Mouse (Mus musculus): Measurements from ENCODE around the gene Spp1. TPM values are rescaled to one million over a fixed set of nuclear protein-coding genes. Genes with fewer than 3 reads are reported as not detected.

Gene Spp1
- polyA plus RNA-seq (2012; rRNA removed): 39.2 and 83.0 TPM in 2 replicates

DNA sequence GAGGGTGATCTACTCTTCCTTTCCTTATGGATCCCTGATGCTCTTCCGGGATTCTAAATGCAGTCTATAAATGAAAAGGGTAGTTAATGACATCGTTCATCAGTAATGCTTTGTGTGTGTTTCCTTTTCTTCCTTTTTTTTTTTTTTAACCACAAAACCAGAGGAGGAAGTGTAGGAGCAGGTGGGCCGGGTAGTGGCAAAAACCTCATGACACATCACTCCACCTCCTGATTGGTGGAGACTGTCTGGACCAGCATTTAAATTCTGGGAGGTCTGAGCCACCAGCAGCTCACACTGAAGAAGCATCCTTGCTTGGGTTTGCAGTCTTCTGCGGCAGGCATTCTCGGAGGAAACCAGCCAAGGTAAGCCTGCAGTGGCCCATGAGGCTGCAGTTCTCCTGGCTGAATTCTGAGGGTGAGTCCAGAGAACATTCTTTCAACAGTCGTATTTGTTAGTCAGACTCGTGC lies at the start of gene Spp1:
Gene Spp1, plus strand, starts transcription at position 284 of the 467 bp plus-strand sequence.

DNA sequence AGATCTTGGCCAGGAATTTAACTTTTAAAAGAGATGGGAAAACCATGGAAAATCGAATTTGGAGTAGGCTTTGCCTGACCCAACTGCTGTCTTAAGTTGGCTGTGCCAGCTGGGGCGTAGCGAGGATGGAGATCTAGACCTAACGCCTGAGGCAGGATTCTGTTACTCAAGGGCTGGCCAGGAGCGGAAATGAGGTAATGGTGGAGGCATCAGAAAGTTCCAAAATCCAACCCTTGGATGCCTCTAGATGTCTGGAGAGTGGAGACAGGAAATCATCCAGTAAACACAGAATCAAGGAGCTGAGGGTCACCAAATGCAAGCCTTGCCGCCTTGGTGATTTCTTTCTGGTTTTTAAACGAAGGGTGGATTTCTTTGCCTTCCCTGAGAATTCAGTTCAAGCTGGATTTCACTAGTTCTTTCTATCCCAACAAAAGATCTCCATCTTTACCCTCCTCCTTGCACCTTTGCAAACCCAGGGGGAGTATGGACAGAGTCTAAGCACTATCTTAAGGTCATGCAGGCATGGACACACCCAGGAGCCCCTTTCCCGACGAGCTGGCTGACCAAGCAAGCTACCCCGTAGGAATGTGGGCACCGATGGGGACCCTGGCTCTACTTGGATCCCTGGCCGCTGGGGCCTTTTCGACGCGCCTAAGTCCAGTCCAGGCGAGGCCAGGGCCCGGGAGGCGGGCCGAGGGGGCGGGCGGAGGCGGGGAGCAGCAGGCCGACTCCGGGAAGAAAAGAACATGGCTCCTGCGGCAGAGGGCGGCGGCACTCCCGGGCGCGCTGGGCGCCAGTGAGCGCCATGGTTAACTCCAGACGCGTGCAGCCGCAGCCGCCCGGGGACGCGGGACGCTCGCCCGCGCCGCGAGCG lies 24.2 kb downstream of the Spp1 start, which contains the start of gene Pkd2:
Gene Pkd2, plus strand, starts transcription at position 619 of the 874 bp plus-strand sequence.

Other genes with a start within 250 kb of the Spp1 start
- gene Dmp1, start 232.5 kb upstream of the Spp1 start, polyA plus RNA-seq (2012; rRNA removed): 0.54 and 1.2 TPM in 2 replicates
- gene Ibsp, start 135.9 kb upstream of the Spp1 start, polyA plus RNA-seq (2012; rRNA removed): 27.1 and 44.8 TPM in 2 replicates
- not detected in 2 replicates for gene Mepe, start 109.8 kb upstream of the Spp1 start, polyA plus RNA-seq (2012; rRNA removed)
- 37.4 and 44.7 TPM in 2 replicates for gene Pkd2, start 24.3 kb downstream of the Spp1 start, polyA plus RNA-seq (2012; rRNA removed)
- 4.3 and 4.6 TPM in 2 replicates for gene BC005561, start 73.2 kb downstream of the Spp1 start, polyA plus RNA-seq (2012; rRNA removed)